Mouse (Mus musculus): ENCODE data around the gene Tmem53.

DNA sequence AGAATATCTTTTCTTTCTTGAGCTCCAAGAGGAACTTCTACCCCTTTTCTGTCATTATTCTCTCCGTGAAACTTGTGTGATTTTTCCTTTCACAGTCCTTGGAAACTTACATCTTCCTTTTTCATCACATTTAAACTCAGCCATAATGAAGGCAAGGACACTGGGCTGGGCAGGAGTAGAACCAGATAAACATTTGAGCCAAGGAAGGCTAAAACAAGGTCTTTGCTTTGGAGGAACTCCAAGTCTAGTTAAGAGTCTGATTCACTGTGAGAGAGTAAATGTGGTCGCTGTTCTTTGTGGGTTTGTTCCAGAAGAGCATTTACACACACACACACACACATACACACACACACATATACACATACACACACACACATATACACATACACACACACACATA lies 39.9 kb downstream of the Tmem53 start:
- TF ChIP-seq HCFC1 (IDR thresholded peaks at IDR 0.05; ENCODE audit: borderline replicate concordance, insufficient read depth, low read length) (no peak), ZC3H11A (IDR thresholded peaks at IDR 0.05; ENCODE audit: borderline replicate concordance, low read depth, low read length) (no peak), ZNF384 (IDR thresholded peaks at IDR 0.05; ENCODE audit: low read depth, low read length) (no peak), CHD2 (IDR thresholded peaks at IDR 0.05; ENCODE audit: low read depth, low read length) (no peak)

All from ES-E14 (cell line).